Mouse (Mus musculus): ENCODE data around the gene Cacna2d1.

Cacna2d1 gene

GRCm38 (mm10) chr5:16253768-16254167, 319.3 kb downstream of the Cacna2d1 start:
- in situ Hi-C loops (cut with MboI, MseI) = no loop called here

- in situ Hi-C loops (cut with MboI, MseI) = no loop called here
Measured at GRCm38 (mm10) chr5:16265385-16265784, 330.9 kb downstream of the Cacna2d1 start.

- in situ Hi-C loops (cut with MboI, MseI) = no loop called here
Measured at GRCm38 (mm10) chr5:16277058-16277457, 342.6 kb downstream of the Cacna2d1 start.

GRCm38 (mm10) chr5:16281229-16281628, 346.7 kb downstream of the Cacna2d1 start:
- in situ Hi-C loops (cut with MboI, MseI) = no loop called here

- in situ Hi-C loops (cut with MboI, MseI) = no loop called here
Measured at GRCm38 (mm10) chr5:16293223-16293622, 358.7 kb downstream of the Cacna2d1 start.

GRCm38 (mm10) chr5:16293825-16294224, 359.3 kb downstream of the Cacna2d1 start:
- in situ Hi-C loops (cut with MboI, MseI) = no loop called here

- in situ Hi-C loops (cut with MboI, MseI) = no loop called here
Measured at GRCm38 (mm10) chr5:16294708-16295107, 360.2 kb downstream of the Cacna2d1 start.

- in situ Hi-C loops (cut with MboI, MseI) = no loop called here
Measured at GRCm38 (mm10) chr5:16297170-16297771, 362.8 kb downstream of the Cacna2d1 start.

- in situ Hi-C loops (cut with MboI, MseI) = loop anchor here (25.0 kb wide), 2 partner anchors 563 to 713 kb away; no protein-coding TSS in a partner anchor
Measured at GRCm38 (mm10) chr5:16299631-16300030, 365.1 kb downstream of the Cacna2d1 start.

- in situ Hi-C loops (cut with MboI, MseI) = loop anchor here (25.0 kb wide), 2 partner anchors 553 to 703 kb away; no protein-coding TSS in a partner anchor
Measured at GRCm38 (mm10) chr5:16309168-16310006, 374.9 kb downstream of the Cacna2d1 start.

- in situ Hi-C loops (cut with MboI, MseI) = loop anchor here (25.0 kb wide), 2 partner anchors 548 to 698 kb away; no protein-coding TSS in a partner anchor
Measured at GRCm38 (mm10) chr5:16314242-16314641, 379.8 kb downstream of the Cacna2d1 start.

GRCm38 (mm10) chr5:16315983-16316390, 381.5 kb downstream of the Cacna2d1 start:
- in situ Hi-C loops (cut with MboI, MseI) = loop anchor here (25.0 kb wide), 2 partner anchors 546 to 696 kb away; no protein-coding TSS in a partner anchor

GRCm38 (mm10) chr5:16317680-16318242, 383.3 kb downstream of the Cacna2d1 start:
- in situ Hi-C loops (cut with MboI, MseI) = loop anchor here (25.0 kb wide), 2 partner anchors 545 to 695 kb away; no protein-coding TSS in a partner anchor

GRCm38 (mm10) chr5:16326610-16327009, 392.1 kb downstream of the Cacna2d1 start:
- in situ Hi-C loops (cut with MboI, MseI) = no loop called here

GRCm38 (mm10) chr5:16345393-16345792, 410.9 kb downstream of the Cacna2d1 start:
- in situ Hi-C loops (cut with MboI, MseI) = no loop called here

GRCm38 (mm10) chr5:16355816-16356215, 421.3 kb downstream of the Cacna2d1 start:
- in situ Hi-C loops (cut with MboI, MseI) = no loop called here

GRCm38 (mm10) chr5:16357709-16358108, 423.2 kb downstream of the Cacna2d1 start:
- in situ Hi-C loops (cut with MboI, MseI) = no loop called here

GRCm38 (mm10) chr5:16362076-16362475, 427.6 kb downstream of the Cacna2d1 start:
- in situ Hi-C loops (cut with MboI, MseI) = no loop called here

GRCm38 (mm10) chr5:16363171-16363570, 428.7 kb downstream of the Cacna2d1 start:
- in situ Hi-C loops (cut with MboI, MseI) = no loop called here

- in situ Hi-C loops (cut with MboI, MseI) = no loop called here
Measured at GRCm38 (mm10) chr5:16370706-16371105, 436.2 kb downstream of the Cacna2d1 start.

GRCm38 (mm10) chr5:16373966-16374365, 439.5 kb downstream of the Cacna2d1 start:
- in situ Hi-C loops (cut with MboI, MseI) = no loop called here

- in situ Hi-C loops (cut with MboI, MseI) = no loop called here
Measured at GRCm38 (mm10) chr5:16376329-16376908, 441.9 kb downstream of the Cacna2d1 start.

Data from T-helper 2 cell (primary cell).